17 mouse cellular contexts compared by ENCODE assay signal in the genomic region with DNA sequence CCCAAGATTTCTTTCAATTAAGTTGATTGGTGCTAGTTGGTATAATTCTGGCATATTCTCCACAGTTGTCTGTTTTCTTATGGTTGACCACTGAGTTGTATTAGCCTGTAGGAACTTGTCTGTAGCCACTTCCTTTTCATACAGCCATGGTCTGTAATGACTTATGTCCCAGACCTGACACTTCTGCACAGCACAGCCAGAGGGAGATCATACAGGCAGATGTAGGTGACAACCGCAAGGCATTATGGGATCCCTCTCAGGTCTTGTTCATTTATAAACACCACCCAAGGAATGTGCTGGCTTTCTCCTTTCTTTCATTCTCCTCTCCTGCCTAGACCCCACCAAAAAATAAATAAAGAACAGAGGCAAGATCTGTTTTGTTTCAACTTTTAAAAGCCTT.
DNase-seq lines count a peak whose midpoint lies in the region; ATAC-seq and TF ChIP-seq lines count a peak whose summit lies in the region.
"Had no signal": no experiment of that assay in that cellular context is flagged by ENCODE, and none has a peak within 500 bp of the region (broad histone marks: within the 10 kb centered on the region; RNA-seq: fewer than 3 reads in every experiment).

No protein-coding gene starts in this region.

- peak; percentile 79 for ATAC-seq in intestine, postnatal 0 days
- ATAC-seq: forebrain, embryonic 15.5 days had no signal

- H3K4me2 ChIP-seq in intestine, postnatal 0 days (replicated peaks; ENCODE audit: low read depth): no peak overlapping the region
- H3K4me2 ChIP-seq: embryonic facial prominence, embryonic 15.5 days; forebrain, embryonic 15.5 days; heart, embryonic 12.5 days; hindbrain, embryonic 15.5 days had no signal

- no peaks in the 10 kb centered on the region for H3K4me1 ChIP-seq in MEL (ENCODE audit: control insufficient read depth in 1 of 2, insufficient read depth in 2 of 2, low read length in 2 of 2)
- peaks cover 6% of the 10 kb centered on the region; the same call in 1 of the 2 replicates for H3K4me1 ChIP-seq in embryonic fibroblast, embryonic 13.5 days (ENCODE audit: control insufficient read depth, insufficient read depth, low read length)
- peaks cover 8% of the 10 kb centered on the region; the same call in 1 of the 2 replicates for H3K4me1 ChIP-seq in intestine, postnatal 0 days (replicated peaks; ENCODE audit: control insufficient read depth, insufficient read depth, low read length)
- peaks cover 6% of the 10 kb centered on the region; the same call in 1 of the 2 replicates for H3K4me1 ChIP-seq in small intestine, adult 2 months (ENCODE audit: control insufficient read depth, insufficient read depth, insufficient read length, low read length)
- H3K4me1 ChIP-seq: embryonic facial prominence, embryonic 15.5 days; forebrain, embryonic 15.5 days; hindbrain, embryonic 10.5 days; hindbrain, embryonic 15.5 days had no signal

- H3K79me2 ChIP-seq in MEL (ENCODE audit: control insufficient read depth, insufficient read depth, low read length, poor library complexity): no peaks in the 10 kb centered on the region

- H3K27me3 ChIP-seq in MEL (ENCODE audit: control insufficient read depth in 1 of 2, insufficient read depth in 2 of 2, low read length in 2 of 2): peaks cover 0 to 3% of the 10 kb centered on the region in 2 experiments; a peak in 3 of 4 replicates
- no peaks in the 10 kb centered on the region for H3K27me3 ChIP-seq in intestine, postnatal 0 days (replicated peaks; ENCODE audit: control insufficient read depth, insufficient read depth, low read length)
- no peaks in the 10 kb centered on the region for H3K27me3 ChIP-seq in small intestine, adult 2 months (ENCODE audit: control insufficient read depth, insufficient read depth, low read length)
- H3K27me3 ChIP-seq: embryonic facial prominence, embryonic 15.5 days; forebrain, embryonic 15.5 days; heart, embryonic 12.5 days; hindbrain, embryonic 15.5 days had no signal

- no peaks in the 10 kb centered on the region for H3K9me3 ChIP-seq in MEL (replicated peaks; ENCODE audit: insufficient read depth, low read length)
- H3K9me3 ChIP-seq in intestine, postnatal 0 days (ENCODE audit: control insufficient read depth): no peaks in the 10 kb centered on the region
- H3K9me3 ChIP-seq: embryonic facial prominence, embryonic 15.5 days; forebrain, embryonic 15.5 days; heart, embryonic 12.5 days; hindbrain, embryonic 10.5 days; hindbrain, embryonic 15.5 days had no signal

- no peak overlapping the region for H3K27ac ChIP-seq in MEL (ENCODE audit: control insufficient read depth, low read depth, low read length)
- H3K27ac ChIP-seq in embryonic fibroblast, embryonic 13.5 days (ENCODE audit: insufficient read depth, low read length): peak overlapping the region; percentile 12; the same call in 1 of the 2 replicates
- peak overlapping the region; percentile 54 for H3K27ac ChIP-seq in intestine, postnatal 0 days (ENCODE audit: low read depth, low read length)
- peak overlapping the region; percentile 71 for H3K27ac ChIP-seq in small intestine, adult 2 months (ENCODE audit: insufficient read depth, low read depth, low read length)
- H3K27ac ChIP-seq: embryonic facial prominence, embryonic 15.5 days; forebrain, embryonic 15.5 days; hindbrain, embryonic 10.5 days; hindbrain, embryonic 15.5 days had no signal

- no peak for TF ChIP-seq RAD21 in MEL (IDR thresholded peaks at IDR 0.05; ENCODE audit: low read depth, low read length)

- no peak for TF ChIP-seq CTCF in MEL (IDR thresholded peaks at IDR 0.05 in 2 of 3, conservative IDR thresholded peaks at IDR 0.05 in 1 of 3; ENCODE audit: control insufficient read depth in 1 of 3, insufficient read depth in 1 of 3, low read depth in 2 of 3, low read length in 3 of 3, poor library complexity in 1 of 3, severe bottlenecking in 1 of 3)
- TF ChIP-seq CTCF in embryonic fibroblast, embryonic 13.5 days (IDR thresholded peaks at IDR 0.05; ENCODE audit: borderline replicate concordance, insufficient read depth, low read length): no peak
- peak; percentile 39 for TF ChIP-seq CTCF in intestine, postnatal 0 days (IDR thresholded peaks at IDR 0.05; ENCODE audit: low read depth)
- no peak for TF ChIP-seq CTCF in small intestine, adult 2 months (IDR thresholded peaks at IDR 0.05; ENCODE audit: extremely low read depth, insufficient read length, insufficient replicate concordance, low read depth, low read length)

- TF ChIP-seq EP300 in MEL (IDR thresholded peaks at IDR 0.05; ENCODE audit: low read depth in 1 of 2, low read length in 2 of 2): no peak

- H3K4me3 ChIP-seq in MEL (ENCODE audit: control insufficient read depth in 1 of 2, insufficient read depth in 1 of 2, low read depth in 2 of 2, low read length in 2 of 2): no peak overlapping the region
- H3K4me3 ChIP-seq in embryonic fibroblast, embryonic 13.5 days (ENCODE audit: insufficient read depth, low read length): no peak overlapping the region
- no peak overlapping the region for H3K4me3 ChIP-seq in intestine, postnatal 0 days (ENCODE audit: low read depth, low read length)
- no peak overlapping the region for H3K4me3 ChIP-seq in small intestine, adult 2 months (ENCODE audit: low read depth, low read length)
- H3K4me3 ChIP-seq: embryonic facial prominence, embryonic 15.5 days; forebrain, embryonic 15.5 days; heart, embryonic 12.5 days; hindbrain, embryonic 10.5 days; hindbrain, embryonic 15.5 days had no signal

- 71% methylated on average over 1 of the region's 1 CpGs for WGBS in intestine, postnatal 0 days
- 72% methylated on average over 1 of the region's 1 CpGs for WGBS in small intestine, adult 2 months

- H3K36me3 ChIP-seq in MEL (ENCODE audit: control insufficient read depth in 1 of 2, insufficient read depth in 2 of 2, low read length in 2 of 2): no peaks in the 10 kb centered on the region
- H3K36me3 ChIP-seq in intestine, postnatal 0 days (ENCODE audit: control insufficient read depth, insufficient read depth): no peaks in the 10 kb centered on the region
- no peaks in the 10 kb centered on the region for H3K36me3 ChIP-seq in small intestine, adult 2 months (ENCODE audit: control insufficient read depth, insufficient read depth, low read length)
- H3K36me3 ChIP-seq: embryonic facial prominence, embryonic 15.5 days; forebrain, embryonic 15.5 days; heart, embryonic 12.5 days; hindbrain, embryonic 10.5 days; hindbrain, embryonic 15.5 days had no signal

- TF ChIP-seq POLR2A in MEL (IDR thresholded peaks at IDR 0.05; ENCODE audit: control insufficient read depth in 1 of 2, insufficient read depth in 1 of 2, low read depth in 1 of 2, low read length in 2 of 2, poor library complexity in 1 of 2): no peak
- no peak for TF ChIP-seq POLR2A in embryonic fibroblast, embryonic 13.5 days (IDR thresholded peaks at IDR 0.05; ENCODE audit: low read depth, low read length)
- no peak for TF ChIP-seq POLR2A in small intestine, adult 2 months (IDR thresholded peaks at IDR 0.05; ENCODE audit: low read depth, low read length)

- peak; percentile 6 for DNase-seq in MEL (ENCODE audit: low read depth, low spot score)
- no peak for DNase-seq in adrenal gland, postnatal 25 days
- DNase-seq in retina, postnatal 1 day: no peak
- DNase-seq in kidney, postnatal 36 days: no peak
- DNase-seq: adrenal gland, adult 8-10 months; cerebellum, adult 11-12 months; cerebellum, adult 9-10 months; cerebellum, postnatal 25 days; gastrocnemius, postnatal 10 days had no signal

- no peak overlapping the region for H3K9ac ChIP-seq in MEL (ENCODE audit: control insufficient read depth, low read depth, low read length, poor library complexity, severe bottlenecking)
- no peak overlapping the region for H3K9ac ChIP-seq in intestine, postnatal 0 days (ENCODE audit: low read depth, low read length)
- H3K9ac ChIP-seq: embryonic facial prominence, embryonic 15.5 days; forebrain, embryonic 15.5 days; heart, embryonic 12.5 days; hindbrain, embryonic 15.5 days had no signal

TF ChIP-seq in MEL, 35 proteins besides CTCF, POLR2A, EP300 and RAD21:
- TF ChIP-seq JUND (IDR thresholded peaks at IDR 0.05; ENCODE audit: low read depth, low read length): no peak
- TF ChIP-seq TAL1 (IDR thresholded peaks at IDR 0.05; ENCODE audit: low read length): no peak
- no peak for TF ChIP-seq POLR2AphosphoS2 (IDR thresholded peaks at IDR 0.05; ENCODE audit: low read length)
- no peak for TF ChIP-seq UBTF (IDR thresholded peaks at IDR 0.05; ENCODE audit: borderline replicate concordance, insufficient read depth, low read depth, low read length)
- no peak for TF ChIP-seq KAT2A (conservative IDR thresholded peaks at IDR 0.05; ENCODE audit: low read depth, low read length)
- TF ChIP-seq MYB (IDR thresholded peaks at IDR 0.05; ENCODE audit: low read depth, low read length): no peak
TF ChIP-seq in MEL: peak in this region for 0.
